Mouse (Mus musculus): Measurements from ENCODE around the gene Gm20388. TPM values are rescaled to one million over a fixed set of nuclear protein-coding genes. Genes with fewer than 3 reads are reported as not detected.
A peak's percentile ranks its signal among the peaks of the same experiment; 100 is the strongest.

The Gm20388 gene
- polyA plus RNA-seq, 1 experiment from 2014 or later = 5.5 TPM

DNA sequence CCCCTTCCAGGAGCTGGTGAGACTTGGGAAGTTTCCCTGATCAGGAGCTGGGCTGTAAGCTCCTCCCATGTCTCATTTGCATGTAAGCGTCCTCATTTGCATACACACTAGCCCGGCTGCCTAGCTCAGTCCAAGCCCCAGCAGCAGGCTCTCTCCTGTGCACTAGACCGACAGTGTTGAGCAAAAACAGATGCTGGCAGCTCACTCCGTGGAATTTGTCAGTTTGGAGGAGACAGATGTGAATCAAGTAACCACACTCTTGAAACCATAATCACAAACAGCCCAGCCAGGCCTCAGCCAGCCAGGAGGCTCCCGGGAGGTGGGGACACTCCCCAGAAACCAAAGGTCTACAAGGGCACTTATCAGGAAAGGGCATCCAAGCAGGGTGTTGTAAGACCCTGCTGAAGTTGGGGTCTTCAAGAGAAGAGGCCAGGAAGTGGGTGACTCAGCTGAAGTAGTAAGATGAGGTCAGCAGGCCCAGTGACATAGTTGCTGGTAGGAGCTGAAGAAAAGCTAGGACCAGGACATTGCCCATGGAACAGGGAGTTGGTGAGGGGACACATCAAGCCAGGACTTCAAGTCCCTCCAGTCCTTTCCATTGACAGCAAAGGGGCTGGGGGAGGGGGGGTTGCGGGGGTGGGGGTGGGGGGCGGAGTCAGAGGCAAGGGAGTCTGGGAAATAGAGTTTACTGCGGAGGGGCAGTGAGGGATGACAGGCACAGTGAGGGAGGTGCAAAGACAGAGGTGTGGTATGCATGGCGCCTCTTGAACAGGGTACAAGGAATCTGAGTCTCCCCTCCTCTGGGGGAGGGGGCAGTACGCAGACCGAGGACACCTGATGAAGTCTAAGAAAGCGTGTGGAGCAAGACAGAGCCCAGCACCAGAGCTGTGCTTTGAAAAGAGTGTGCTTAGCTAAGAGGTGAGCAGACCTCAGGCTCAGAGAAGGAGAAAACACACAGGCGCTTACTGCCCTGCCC is 306.5 kb downstream of the Gm20388 start:
- Histone ChIP-seq H3K9me3 (no peaks in the 10 kb centered on the region), H3K9ac (no peak overlapping the region), H3K27me3 (peaks cover 10% of the 10 kb centered on the region; the same call in 1 of the 2 replicates), H3K4me1 (peaks cover 35% of the 10 kb centered on the region), H3K36me3 (no peaks in the 10 kb centered on the region), H3K4me3 (no peak overlapping the region), H3K27ac (peak overlapping the region; percentile 66), H3K4me2 (no peak overlapping the region)
- ATAC-seq (ENCODE audit: borderline replicate concordance, extremely low read depth, low FRiP score, low TSS enrichment) = peak; percentile 79
- 17% methylated on average over 13 of the region's 13 CpGs for WGBS

DNA sequence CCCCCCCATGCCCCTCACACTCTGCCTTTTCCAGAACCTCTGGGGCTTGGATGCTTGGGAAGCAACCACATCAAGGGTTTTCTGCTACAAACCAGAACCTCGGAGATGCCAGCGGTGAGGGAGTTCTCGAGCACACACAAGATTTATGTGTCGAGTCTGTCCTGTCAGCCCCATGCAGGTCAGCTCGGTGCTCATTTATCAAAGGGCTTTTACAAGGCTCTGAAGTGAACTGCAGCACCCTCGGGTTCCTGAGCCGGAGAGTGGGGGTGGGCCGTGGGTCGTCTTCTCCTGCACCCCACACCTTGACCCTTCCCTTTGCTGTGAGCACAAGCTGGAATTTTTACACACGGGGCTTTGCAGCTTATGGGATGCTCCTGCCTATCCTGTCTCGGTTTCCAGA is 311.9 kb downstream of the Gm20388 start:
- Histone ChIP-seq H3K4me2 (no peak overlapping the region), H3K9ac (no peak overlapping the region)
- ATAC-seq (ENCODE audit: borderline replicate concordance, extremely low read depth, low FRiP score, low TSS enrichment) = no peak

DNA sequence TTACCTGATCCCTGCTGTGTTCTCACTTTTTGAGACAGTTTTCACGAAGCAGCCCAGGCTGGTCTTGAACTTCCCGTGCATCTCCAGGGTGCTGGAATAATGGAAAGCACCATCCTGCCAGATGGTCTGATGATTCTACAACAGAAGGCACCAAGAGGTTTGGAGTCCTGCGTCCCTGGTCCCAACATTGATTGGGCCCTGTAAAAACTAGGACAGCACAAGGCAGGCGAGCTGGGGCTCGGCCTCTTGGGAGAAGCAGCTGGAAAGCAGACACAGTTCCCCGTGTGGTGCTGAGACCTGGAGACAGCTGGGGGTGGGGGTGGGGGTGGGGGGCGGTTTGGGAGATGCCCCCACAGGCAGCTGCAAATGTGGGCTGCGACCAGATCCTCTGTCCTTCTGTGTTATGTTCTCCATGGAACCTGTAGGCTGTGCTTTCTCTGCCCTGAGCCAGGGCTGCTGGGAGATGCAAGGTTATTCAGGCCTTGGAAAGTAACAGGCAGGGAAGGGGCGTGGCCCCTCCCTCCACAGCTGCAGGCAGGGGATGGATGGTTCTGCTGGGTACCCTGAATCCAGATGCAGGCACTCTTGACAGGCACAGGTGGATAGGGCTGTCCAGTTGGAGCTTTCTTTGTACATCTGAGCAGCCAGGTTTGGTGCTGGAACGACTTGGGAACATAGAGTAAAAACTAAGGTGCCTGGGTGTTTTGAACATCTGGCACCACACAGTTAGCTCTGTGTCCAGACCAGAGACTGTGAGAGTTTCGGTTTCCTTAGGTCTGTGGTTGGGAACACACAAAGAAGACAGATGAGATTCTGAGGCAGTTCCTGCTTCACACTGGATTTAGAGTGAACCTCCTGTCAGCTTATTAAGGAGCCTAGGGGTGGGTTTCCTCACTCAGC is 314.1 kb downstream of the Gm20388 start:
- Histone ChIP-seq H3K36me3 (no peaks in the 10 kb centered on the region), H3K9me3 (no peaks in the 10 kb centered on the region), H3K27me3 (peaks cover 23% of the 10 kb centered on the region; the same call in 1 of the 2 replicates), H3K9ac (no peak overlapping the region), H3K4me2 (no peak overlapping the region), H3K4me1 (peaks cover 45% of the 10 kb centered on the region), H3K27ac (no peak overlapping the region), H3K4me3 (no peak overlapping the region)
- no peak for ATAC-seq (ENCODE audit: borderline replicate concordance, extremely low read depth, low FRiP score, low TSS enrichment)
- 58% methylated on average over 11 of the region's 11 CpGs for WGBS

More for the DNA sequence above, 311.9 kb downstream of the Gm20388 start:
- H3K27me3 ChIP-seq = peaks cover 10% of the 10 kb centered on the region; the same call in 1 of the 2 replicates
- no peaks in the 10 kb centered on the region for H3K36me3 ChIP-seq
- H3K9me3 ChIP-seq = no peaks in the 10 kb centered on the region
- H3K4me1 ChIP-seq = peaks cover 36% of the 10 kb centered on the region
- WGBS = 39% methylated on average over 11 of the region's 11 CpGs
- no peak overlapping the region for H3K4me3 ChIP-seq
- H3K27ac ChIP-seq = no peak overlapping the region

DNA sequence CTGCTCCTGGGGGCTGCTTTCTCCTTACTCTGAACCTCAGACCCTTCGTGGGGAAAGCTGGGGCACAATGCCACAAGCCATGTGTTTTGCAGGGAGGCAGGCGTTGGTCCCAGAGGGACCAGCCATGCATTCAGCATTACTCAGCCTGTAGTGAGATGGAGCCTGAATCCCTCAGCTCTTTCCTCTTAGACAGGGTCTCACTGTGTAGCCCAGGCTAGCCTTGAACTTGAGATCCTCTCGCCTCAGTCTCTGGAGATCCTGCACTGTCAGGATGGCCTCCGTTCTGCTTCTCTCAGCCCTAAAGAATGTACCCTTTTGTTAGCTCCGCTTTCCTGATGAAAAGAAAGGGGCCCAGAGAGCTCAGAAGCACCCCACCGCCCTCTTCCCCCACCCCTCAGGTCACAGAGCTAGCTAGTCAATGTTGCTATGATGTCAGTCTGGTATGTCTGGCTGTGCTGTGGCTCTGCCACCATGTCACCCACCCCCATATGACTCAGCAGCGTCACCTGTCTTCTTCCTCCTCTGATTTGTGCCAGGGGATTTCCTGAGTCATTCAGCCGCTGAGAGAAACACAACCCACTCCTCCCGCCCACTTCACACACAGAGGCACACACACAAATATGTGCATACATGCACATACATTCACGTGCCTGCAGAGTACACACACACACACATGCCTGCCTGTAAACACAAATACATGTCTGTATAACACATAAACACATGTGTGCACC is 314.9 kb downstream of the Gm20388 start:
- no peak for ATAC-seq (ENCODE audit: borderline replicate concordance, extremely low read depth, low FRiP score, low TSS enrichment)
- peaks cover 49% of the 10 kb centered on the region for H3K4me1 ChIP-seq

DNA sequence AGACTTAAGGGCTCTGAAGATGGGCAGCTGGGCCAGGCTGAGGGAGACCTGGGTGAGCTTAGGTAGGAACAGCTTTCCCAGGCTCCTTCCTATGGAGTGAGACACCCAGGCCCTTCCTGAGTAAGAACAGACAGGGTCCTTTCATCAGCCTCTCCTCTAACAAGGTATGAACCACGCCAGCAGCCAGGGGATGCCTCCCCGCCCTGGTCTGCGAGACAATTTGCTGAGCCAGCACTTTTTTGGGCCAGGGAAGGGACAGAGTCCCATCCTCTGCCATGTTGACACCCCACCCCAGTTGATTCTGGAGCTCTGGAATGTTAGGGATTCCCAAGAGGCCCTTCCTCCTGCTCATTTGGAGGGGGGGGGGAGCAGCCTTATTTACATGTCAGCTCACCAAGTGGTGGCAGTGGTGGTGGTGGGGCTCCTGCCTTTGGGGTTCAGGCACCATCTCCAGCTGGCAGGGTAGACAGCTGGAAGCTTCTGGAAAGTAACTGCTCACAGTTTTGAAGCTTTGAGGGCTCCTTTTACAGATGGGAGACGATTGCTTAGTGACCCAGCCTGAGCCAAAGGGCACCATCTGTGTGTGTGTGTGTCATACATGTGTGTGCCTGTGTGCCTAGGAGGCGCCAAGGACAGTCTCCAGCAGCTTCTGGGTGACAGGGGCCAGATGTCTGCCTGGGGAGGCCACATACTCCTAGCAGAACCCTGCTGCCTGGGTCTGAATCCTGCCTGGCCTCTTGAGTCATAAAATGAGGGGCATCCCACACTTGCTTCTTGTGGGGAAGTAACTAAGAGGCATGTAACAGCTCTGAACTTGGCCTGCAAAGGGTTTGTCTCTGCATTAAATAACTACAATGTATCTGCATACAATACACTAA is 316.3 kb downstream of the Gm20388 start:
- no peak overlapping the region for H3K4me3 ChIP-seq
- no peak overlapping the region for H3K9ac ChIP-seq
- peak overlapping the region; percentile 38; the same call in 1 of the 2 replicates for H3K27ac ChIP-seq
- H3K4me1 ChIP-seq = peaks cover 61% of the 10 kb centered on the region
- H3K9me3 ChIP-seq = no peaks in the 10 kb centered on the region
- WGBS = 52% methylated on average over 5 of the region's 5 CpGs
- ATAC-seq (ENCODE audit: borderline replicate concordance, extremely low read depth, low FRiP score, low TSS enrichment) = no peak
- H3K27me3 ChIP-seq = peaks cover 26% of the 10 kb centered on the region
- H3K36me3 ChIP-seq = no peaks in the 10 kb centered on the region
- peak overlapping the region; percentile 98 for H3K4me2 ChIP-seq

More for the DNA sequence above, 314.9 kb downstream of the Gm20388 start:
- H3K9me3 ChIP-seq = no peaks in the 10 kb centered on the region
- no peak overlapping the region for H3K27ac ChIP-seq
- no peak overlapping the region for H3K4me2 ChIP-seq
- no peaks in the 10 kb centered on the region for H3K36me3 ChIP-seq
- H3K27me3 ChIP-seq = peaks cover 31% of the 10 kb centered on the region
- no peak overlapping the region for H3K4me3 ChIP-seq
- no peak overlapping the region for H3K9ac ChIP-seq
- 49% methylated on average over 10 of the region's 10 CpGs for WGBS

DNA sequence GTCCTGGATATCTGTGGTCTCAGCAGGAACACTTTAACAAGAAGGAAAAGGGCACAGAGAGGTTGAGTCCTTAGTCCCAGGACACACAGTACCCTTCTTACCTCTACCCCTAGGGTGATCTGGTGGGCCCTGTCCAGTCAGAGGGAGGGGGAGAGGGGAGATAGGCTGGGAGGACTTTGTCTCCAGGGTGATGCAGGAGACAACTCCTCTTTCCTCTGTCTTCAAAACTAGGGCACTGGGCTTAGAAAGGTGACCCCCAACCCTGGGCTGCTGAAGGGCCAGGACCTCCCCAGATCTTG is 316.9 kb downstream of the Gm20388 start:
- peak overlapping the region; percentile 38 for H3K27ac ChIP-seq
- peaks cover 62% of the 10 kb centered on the region for H3K4me1 ChIP-seq
- no peaks in the 10 kb centered on the region for H3K9me3 ChIP-seq
- peak overlapping the region; percentile 64 for H3K4me3 ChIP-seq
- peak; percentile 4; the same call in 1 of the 2 replicates for ATAC-seq (ENCODE audit: borderline replicate concordance, extremely low read depth, low FRiP score, low TSS enrichment)
- no peaks in the 10 kb centered on the region for H3K36me3 ChIP-seq
- no peak overlapping the region for H3K9ac ChIP-seq
- peak overlapping the region; percentile 98 for H3K4me2 ChIP-seq
- peaks cover 26% of the 10 kb centered on the region for H3K27me3 ChIP-seq

DNA sequence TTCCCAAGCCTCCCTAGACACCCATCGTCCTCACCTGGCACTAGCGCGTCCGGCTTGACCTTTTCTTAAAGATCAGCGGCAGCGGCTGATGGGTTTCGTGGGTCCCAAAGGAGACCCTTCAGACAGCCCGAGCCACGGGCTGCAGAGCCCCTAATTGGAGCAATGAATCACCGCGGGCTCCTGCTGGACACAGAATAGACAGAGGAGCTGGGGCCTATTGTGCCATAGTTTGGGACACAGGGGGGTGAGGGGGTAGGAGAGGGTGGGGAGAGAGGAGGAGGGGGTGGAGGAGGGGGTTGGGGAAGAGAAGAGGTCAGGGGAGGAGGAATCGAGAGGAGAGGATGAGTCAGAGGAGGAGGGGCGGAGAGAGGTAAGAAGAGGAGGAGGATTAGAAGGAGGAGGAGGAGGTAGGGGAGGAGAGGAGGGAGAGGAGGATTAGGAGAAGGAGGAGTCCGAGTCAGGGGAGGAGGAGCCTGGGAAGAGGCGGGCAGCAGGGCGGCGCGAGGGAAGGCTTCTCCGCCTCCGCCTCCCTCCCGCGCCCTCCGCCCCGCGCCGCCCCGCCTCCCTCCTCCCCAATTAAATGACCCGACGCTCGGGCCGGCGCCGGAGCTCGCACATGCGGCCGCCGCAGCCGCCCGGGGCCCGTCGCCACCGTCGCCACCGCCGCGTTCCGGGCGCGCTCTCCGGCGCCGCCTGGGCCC is 317.4 kb downstream of the Gm20388 start, which contains the start of gene Gse1:
TSS of gene Gse1 (plus strand) at position 566 of the 701 bp plus-strand sequence.
- peaks cover 26% of the 10 kb centered on the region for H3K27me3 ChIP-seq
- H3K9ac ChIP-seq = peak within 1 kb of the TSS; percentile 55
- no peaks in the 10 kb centered on the region for H3K36me3 ChIP-seq
- peak within 1 kb of the TSS; percentile 64 for H3K4me3 ChIP-seq
- H3K4me2 ChIP-seq = peak within 1 kb of the TSS; percentile 98
- no peaks in the 10 kb centered on the region for H3K9me3 ChIP-seq
- H3K4me1 ChIP-seq = peaks cover 67% of the 10 kb centered on the region
- peak within 1 kb of the TSS; percentile 38 for H3K27ac ChIP-seq
- 4% methylated on average over 28 of the region's 52 CpGs for WGBS
- ATAC-seq (ENCODE audit: borderline replicate concordance, extremely low read depth, low FRiP score, low TSS enrichment) = peak; percentile 82

DNA sequence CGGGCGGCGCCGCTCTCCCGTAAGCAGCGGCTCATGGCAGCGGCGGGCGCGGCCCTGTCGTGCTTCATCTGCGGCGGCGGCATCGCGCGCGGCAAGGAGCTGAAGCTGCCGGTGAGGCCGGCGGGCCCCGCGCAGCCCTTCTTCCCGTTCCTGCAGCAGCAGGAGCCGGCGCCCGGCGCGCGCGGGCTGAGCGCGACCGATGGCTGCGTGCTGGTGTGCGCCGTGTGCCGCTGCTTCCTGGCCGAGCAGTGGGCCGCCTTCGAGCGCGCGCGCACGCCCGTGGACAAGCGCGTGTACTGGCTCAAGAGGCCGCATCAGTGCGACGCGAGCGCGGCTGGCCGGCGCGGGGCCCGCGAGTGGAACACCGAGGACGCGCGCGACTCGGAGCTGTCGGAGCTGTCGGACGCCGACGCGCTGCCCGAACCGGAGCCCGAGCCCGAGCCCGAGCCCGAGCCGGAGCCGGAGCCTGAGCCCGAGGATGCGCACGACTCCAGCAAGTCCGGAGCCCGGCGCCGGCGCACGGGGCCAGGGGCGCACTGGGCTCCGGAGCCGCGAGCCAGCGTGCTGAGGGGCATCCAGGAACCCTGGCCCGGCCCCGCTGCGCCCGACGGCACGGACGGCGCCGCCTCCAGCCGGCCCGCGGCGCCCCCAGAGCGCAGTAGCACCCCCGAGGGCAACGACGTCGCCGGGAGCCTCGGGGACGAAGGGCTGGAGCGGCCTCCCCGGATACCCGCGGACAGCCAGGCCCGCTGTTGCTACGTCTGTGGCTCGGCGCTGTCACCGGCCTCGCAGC is 318.3 kb downstream of the Gm20388 start:
- Histone ChIP-seq H3K4me2 (peak overlapping the region; percentile 98), H3K9ac (peak overlapping the region; percentile 55), H3K36me3 (no peaks in the 10 kb centered on the region), H3K4me3 (peak overlapping the region; percentile 64), H3K27ac (peak overlapping the region; percentile 38), H3K27me3 (peaks cover 31% of the 10 kb centered on the region), H3K9me3 (no peaks in the 10 kb centered on the region), H3K4me1 (peaks cover 76% of the 10 kb centered on the region)
- ATAC-seq (ENCODE audit: borderline replicate concordance, extremely low read depth, low FRiP score, low TSS enrichment) = 0 out of 2 replicates have a peak, but pooled peaks have one; percentile 0
- under 1% methylated on average over 93 of the region's 125 CpGs for WGBS

DNA sequence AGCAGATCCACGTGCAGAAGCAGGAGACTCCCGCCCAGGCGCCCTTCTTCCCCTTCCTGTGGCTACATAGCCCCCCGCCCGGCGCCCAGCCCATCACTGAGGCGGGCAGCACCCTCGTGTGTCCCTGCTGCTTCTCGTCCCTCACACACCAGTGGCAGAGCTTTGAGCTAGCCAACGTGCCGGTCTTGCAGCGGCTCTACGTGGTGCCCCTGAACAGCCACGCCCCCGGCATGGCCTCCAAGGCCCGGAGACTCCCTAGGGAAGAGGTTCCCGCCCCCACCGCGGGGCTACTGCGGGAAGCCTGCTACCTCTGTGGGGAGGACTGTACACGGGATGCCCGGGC is 318.9 kb downstream of the Gm20388 start:
- ATAC-seq (ENCODE audit: borderline replicate concordance, extremely low read depth, low FRiP score, low TSS enrichment) = no peak
- H3K4me2 ChIP-seq = peak overlapping the region; percentile 98
- H3K4me1 ChIP-seq = peaks cover 80% of the 10 kb centered on the region
- peak overlapping the region; percentile 64 for H3K4me3 ChIP-seq
- no peaks in the 10 kb centered on the region for H3K36me3 ChIP-seq
- H3K9me3 ChIP-seq = no peaks in the 10 kb centered on the region
- 1% methylated on average over 19 of the region's 22 CpGs for WGBS
- peak overlapping the region; percentile 55 for H3K9ac ChIP-seq
- H3K27ac ChIP-seq = peak overlapping the region; percentile 38
- H3K27me3 ChIP-seq = peaks cover 31% of the 10 kb centered on the region

Measured in lung, embryonic 15.5 days (tissue).